Mouse (Mus musculus) erythroblast, embryonic 14.5 days (primary cell): ENCODE data around the gene H2-Ob.

Experiments used
- GATA1 ChIP-seq: IDR thresholded peaks from 2 replicates; pipeline ENCODE4 v1.6.1; 2012; ENCODE audit warnings: low read length, inconsistent platforms, mixed read lengths
- TAL1 ChIP-seq: IDR thresholded peaks from 3 replicates; pipeline ENCODE4 v1.6.1; 2012; ENCODE audit warnings: low read length, inconsistent platforms, mixed read lengths

- TF ChIP-seq TAL1, result no peak
- no peak for TF ChIP-seq GATA1
These were observed 918 bp downstream of the H2-Ob start for GRCm38 (mm10) chr17:34239601-34240041.
